Mouse (Mus musculus): ENCODE data around the gene B3gnt8. TPM values are rescaled to one million over a fixed set of nuclear protein-coding genes. Genes with fewer than 3 reads are reported as not detected.

B3gnt8 gene
- total RNA-seq, 1 experiment from 2014 or later: 33.4 TPM

DNA sequence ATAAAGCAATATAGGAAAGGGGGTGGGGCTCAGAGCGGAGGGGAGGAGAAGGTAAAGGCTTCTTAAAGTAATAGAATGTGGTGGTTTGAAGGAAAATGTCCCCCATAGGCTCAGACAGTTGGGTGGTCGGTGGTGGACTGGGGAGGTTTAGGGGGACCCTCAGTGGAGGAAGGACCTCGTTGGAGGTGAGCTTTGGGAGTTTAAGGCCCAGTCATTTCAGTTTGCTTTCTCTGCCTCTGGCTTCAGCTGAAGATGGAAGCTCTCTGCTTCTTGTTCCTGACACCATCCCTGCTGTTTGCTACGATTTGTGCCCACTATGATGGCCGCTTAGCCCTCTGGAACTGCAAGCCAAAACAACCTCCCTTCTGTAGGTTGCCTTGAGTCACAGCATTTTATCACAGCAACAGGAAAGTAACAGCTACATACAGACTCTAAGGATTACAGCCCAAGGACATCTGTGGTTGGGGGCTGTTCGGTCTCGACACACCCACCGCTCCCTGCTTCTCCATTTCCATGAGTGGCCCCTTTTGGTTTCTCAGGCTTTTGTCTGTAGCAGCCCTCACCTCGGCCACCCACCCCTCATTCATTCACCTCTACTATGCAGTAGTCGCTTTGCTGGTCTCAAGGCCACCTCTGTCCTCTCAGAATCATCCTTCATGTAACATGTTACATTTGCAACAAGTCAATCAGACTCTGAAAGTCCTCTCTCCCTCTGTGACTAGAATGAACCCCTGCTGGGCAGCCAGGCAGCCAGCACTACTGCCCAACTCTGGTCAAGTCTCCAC lies 8.9 kb upstream of the B3gnt8 start:
- no peak for ATAC-seq (ENCODE audit: extremely low read depth, insufficient number of reproducible peaks, low FRiP score, poor library complexity, severe bottlenecking)

DNA sequence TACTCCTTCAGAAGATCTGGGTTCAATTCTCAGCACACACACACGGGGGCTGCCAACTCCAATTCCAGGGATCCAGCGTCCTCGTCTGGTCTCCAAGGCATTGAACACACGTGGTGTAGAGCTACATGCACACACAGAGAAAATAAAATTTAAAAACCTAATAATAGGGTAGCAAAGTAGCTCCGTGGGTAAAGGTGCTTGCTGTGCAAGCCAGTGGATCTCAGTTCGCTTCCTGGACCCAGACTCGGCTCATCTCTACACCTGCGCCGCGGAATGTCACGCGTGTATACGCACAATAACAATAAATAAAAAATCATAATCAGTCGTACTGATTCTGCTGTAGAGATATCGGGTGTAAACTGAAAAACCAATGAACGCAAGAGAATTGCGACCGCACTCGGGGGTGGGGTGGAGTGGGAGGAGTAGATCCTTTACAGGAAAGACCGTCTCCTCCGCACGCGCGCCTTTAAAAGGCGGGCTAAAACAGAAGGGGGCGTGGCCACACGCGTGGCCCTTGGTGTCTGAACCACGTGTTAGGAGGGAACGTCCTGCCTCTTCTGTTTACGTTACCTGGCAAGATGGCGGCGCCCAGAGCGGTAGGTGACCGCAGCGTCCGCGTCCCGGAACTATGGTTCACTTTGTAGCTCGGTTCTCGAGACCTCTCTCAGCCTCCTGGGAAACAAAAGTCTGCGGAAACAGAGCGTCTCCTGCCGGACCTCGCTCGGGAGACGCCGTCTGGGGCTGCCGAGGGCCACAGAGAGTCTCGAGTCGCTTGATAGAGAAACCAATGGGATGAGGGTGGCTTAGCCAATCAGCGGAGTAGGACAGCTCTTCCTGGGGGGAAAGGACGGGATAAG lies 7.4 kb upstream of the B3gnt8 start, which contains the start of gene Dmac2:
TSS of gene Dmac2 (plus strand) at position 550 of the 857 bp plus-strand sequence.
- ATAC-seq (ENCODE audit: extremely low read depth, insufficient number of reproducible peaks, low FRiP score, poor library complexity, severe bottlenecking): peak; percentile 97

GRCm38 (mm10) chr7:25619722-25619991 lies 6.8 kb upstream of the B3gnt8 start:
- ATAC-seq (ENCODE audit: extremely low read depth, insufficient number of reproducible peaks, low FRiP score, poor library complexity, severe bottlenecking): no peak

- ATAC-seq (ENCODE audit: extremely low read depth, insufficient number of reproducible peaks, low FRiP score, poor library complexity, severe bottlenecking): no peak
Observed at GRCm38 (mm10) chr7:25620101-25620500, 6.4 kb upstream of the B3gnt8 start.

DNA sequence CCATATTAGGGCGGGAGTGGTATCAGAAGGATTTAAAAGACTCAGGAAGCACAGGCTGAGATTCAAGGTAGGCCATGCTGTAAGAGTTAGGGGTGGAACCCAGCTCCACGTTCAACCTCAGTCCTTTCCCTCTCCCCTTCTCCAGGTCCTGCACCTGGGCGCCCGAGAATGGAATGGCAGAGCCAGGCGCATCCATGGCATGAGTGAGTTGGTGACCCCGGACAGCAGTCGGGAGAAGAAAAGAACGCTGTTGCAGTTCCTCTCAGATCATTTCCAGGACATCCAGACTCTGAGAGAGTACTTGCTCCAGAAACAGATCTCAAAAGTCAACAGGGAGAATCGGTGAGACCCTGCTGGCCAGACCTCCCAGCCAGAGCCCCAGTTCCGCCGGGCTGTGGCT lies 5.7 kb upstream of the B3gnt8 start:
- ATAC-seq (ENCODE audit: extremely low read depth, insufficient number of reproducible peaks, low FRiP score, poor library complexity, severe bottlenecking): no peak

DNA sequence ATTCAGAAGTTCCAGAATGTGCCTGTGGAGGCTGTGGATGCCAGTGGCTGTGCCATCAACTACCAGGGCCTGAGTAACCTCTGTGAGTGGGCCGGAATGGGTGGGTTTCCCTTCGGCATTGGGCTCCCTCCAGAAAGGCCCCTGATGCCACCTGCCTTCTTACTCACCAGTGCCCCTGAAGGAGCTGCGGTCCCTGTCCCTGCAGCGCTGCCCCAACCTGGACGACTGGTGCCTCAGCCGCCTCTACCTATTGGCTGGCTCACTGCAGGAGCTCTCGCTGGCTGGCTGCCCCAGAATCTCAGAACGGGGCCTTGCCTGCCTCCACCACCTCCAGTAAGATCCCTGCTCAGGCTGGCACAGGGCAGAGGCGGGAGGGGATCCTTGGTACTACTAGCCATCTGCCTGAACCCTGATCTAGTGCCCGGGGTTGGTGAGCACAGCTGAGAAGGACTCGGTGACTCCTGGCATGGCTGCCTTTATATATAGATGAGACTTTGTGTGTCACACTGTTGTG lies 2.5 kb upstream of the B3gnt8 start:
- ATAC-seq (ENCODE audit: extremely low read depth, insufficient number of reproducible peaks, low FRiP score, poor library complexity, severe bottlenecking): no peak

DNA sequence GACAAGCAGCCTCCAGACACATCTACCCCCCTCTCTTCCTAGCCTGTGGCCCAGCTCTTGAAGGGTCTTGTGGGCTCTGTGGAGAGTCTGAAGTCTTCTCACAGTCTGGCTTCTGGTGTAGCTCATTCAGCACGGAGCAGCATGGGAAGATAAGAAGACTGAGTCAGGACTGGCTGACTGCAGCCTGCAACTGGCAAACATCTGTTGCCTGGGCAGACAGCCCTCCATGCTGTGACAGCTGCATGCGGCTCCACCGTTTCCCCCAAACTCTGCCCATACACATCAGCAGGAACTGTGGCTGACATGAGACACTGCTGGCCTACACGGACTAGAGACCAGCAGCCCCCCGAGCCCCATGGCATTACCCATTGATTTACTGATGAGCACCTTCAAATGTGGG lies 1.6 kb upstream of the B3gnt8 start:
- no peak for ATAC-seq (ENCODE audit: extremely low read depth, insufficient number of reproducible peaks, low FRiP score, poor library complexity, severe bottlenecking)

DNA sequence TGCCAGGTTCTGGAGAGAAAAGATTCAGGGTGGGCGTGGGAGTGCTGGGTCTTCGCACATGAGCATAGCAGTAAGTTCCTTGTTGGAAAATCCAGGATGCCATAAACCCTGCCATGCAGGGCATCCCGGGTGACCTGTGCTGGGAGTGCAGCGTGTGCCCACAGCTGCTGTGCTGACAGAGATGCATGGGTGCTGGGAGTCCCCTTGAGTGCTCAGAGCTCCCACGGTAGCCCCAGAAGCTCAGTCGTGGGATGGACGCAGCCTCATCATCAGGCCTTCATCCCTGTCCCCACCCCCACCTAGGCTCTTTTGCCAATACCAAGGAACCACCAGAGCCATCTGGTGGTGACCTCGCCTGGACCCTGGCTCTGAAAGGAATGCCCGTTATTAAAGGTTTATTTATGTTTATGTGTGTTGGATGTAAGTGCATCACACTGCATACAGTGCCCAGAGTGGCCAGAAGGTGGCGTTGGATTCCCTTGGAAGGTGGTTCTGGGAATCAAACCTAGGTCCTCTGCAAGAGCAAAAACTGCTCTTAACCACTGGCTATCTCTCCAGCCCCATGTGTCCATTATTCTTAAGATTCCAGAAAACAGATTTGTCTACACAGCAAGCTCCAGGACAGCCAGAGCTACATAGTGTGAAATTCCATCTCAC lies 732 bp upstream of the B3gnt8 start:
- peak; percentile 39; the same call in 1 of the 2 replicates for ATAC-seq (ENCODE audit: extremely low read depth, insufficient number of reproducible peaks, low FRiP score, poor library complexity, severe bottlenecking)

DNA sequence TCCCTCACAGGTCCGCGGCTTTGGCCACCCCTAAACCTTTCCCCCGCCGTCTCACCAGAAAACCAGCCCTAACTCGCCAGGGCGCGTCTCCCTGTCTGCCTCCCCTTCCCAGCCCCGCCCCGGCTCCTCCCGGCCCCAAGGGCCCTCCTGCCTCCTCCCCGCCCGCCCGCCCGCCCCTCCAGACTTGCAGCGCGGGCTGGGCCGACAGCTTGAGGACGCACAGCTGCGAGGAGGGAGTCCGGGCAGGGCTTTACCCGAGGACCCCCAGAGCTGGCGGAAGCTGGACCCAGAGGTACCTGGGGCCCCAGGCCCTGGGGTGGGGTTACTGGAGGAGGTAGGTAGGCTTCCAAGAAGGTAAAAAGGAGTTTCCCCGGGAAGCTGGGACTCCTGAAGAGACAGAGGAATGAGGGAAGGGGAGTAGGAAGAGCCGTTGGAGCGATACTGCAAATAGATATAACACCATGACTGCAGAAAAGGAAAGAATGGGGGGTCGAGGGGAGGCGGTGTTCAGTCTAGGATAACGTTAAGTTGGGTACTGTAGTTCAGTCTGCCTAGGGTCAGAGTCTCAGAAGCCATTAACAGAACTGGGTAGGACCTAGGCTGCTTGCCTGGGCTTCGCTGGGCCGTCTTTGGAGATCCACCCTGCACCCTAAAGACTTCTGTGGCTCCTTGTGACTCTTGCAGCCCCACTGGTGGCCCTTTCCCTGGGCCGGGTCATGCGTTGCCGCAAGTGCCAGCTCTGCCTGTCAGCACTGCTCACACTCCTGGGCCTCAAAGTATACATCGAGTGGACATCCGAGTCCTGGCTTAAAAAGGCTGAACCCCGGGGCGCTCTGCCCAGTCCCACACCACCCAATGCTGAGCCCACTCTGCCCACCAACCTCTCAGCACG lies 1.2 kb downstream of the B3gnt8 start:
- no peak for ATAC-seq (ENCODE audit: extremely low read depth, insufficient number of reproducible peaks, low FRiP score, poor library complexity, severe bottlenecking)

DNA sequence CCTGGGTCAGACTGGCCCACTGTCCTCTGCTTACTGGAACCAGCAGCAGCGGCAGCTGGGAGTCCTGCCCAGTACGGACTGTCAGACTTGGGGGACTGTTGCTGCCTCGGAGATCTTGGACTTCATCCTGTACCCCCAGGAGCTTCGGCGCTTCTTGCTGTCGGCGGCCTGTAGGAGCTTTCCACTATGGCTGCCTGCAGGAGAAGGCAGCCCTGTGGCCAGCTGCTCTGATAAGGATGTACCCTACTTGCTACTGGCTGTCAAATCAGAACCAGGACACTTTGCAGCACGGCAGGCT lies 1.8 kb downstream of the B3gnt8 start:
- ATAC-seq (ENCODE audit: extremely low read depth, insufficient number of reproducible peaks, low FRiP score, poor library complexity, severe bottlenecking): no peak

DNA sequence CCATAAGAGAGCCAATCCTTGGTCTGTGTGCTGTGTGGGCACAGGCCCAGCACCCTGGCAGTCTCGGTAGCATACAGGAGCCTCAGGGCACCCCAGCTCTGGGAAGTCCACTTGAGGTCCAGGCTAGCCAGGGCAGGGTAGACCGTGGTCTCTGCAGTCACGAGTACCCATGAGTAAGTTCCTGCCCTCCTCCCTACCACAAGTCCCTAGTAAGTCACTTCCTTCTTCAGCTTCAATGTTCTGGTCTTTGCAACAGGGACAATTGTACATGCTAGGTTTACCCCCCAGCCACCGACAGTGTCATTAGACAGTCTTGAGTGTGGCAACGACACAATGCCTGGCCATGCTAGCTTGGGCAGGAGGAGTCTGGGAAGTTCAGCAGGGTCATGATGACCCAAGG lies 6.2 kb downstream of the B3gnt8 start:
- ATAC-seq (ENCODE audit: extremely low read depth, insufficient number of reproducible peaks, low FRiP score, poor library complexity, severe bottlenecking): peak; percentile 27

DNA sequence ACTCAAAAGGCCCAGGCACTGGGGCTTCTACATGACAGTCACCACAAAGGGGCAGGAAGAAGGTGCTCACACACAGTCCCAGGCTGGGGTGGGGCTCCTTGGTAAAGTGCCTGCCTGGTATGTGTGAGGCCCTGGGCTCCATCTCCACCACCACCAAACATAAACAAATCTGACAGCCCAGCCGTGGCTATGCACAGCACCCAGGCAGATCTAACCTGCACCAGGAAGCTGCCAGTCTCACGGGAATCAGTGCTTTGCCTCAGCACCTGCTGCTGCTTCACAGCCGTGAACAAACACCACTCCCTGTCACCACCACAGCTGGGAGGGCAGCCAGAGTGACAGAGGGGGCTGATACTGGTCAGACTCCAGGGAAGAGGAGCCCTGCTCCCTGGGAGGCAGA lies 9.9 kb downstream of the B3gnt8 start:
- ATAC-seq (ENCODE audit: extremely low read depth, insufficient number of reproducible peaks, low FRiP score, poor library complexity, severe bottlenecking): peak; percentile 77

DNA sequence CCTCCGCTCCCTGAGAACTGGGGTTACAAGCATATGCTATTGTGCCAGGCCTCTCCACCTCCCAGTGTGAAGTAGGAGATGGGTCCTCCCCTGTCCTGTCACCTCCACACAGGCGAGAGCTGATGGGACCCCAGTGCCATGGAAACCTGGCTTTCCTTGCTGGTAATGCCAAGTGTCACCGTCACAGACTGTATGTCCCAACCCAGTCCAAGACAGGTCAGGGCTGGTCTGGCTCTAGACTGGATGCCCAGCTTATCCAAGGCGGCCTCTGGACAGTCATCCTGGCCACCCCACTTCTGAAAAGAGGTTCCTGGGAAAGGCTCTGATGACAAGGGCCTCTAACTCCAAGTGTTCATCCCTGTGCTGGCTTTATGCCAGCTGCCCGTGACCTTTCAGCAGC lies 10.6 kb downstream of the B3gnt8 start:
- no peak for ATAC-seq (ENCODE audit: extremely low read depth, insufficient number of reproducible peaks, low FRiP score, poor library complexity, severe bottlenecking)

- ATAC-seq (ENCODE audit: extremely low read depth, insufficient number of reproducible peaks, low FRiP score, poor library complexity, severe bottlenecking): no peak
Observed at GRCm38 (mm10) chr7:25639754-25640153, 13.3 kb downstream of the B3gnt8 start.

DNA sequence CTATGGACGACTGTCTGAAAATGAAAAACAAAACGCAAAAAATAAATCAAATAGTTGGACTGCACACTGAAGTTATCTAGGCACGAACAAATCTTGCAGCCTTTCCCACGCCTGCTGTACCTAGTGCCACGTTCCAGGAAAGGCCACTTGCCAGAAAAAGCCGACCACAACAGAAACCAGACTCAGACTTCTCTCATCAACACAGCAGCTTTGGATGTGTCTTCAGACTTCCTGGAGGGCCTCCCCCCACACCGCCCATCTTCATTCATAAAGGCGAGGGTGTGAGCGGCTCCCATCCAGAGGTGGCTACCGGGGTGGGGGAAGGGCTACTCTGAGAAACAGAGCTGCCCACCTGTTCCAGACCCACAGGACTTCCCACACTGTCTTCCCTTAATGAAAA lies 17.7 kb downstream of the B3gnt8 start:
- no peak for ATAC-seq (ENCODE audit: extremely low read depth, insufficient number of reproducible peaks, low FRiP score, poor library complexity, severe bottlenecking)

DNA sequence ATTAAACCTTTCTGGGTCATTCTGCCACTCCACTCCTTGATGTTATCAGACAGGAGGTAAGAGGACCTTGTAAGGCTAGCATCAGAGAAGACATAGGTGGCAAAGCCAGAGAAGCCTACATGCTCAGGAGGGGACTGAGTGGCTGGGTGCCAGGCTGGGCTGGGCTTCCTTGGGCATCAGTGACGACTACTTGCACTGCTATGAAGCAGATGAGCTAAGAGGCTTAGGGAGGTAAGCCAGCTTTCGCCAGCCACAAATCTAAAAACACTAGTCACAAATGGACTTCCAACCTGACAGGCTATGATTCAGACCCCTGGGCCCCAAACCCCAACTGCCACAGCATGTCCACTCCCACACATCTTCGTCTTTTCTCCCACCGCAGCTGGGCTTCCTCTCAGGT lies 18.2 kb downstream of the B3gnt8 start:
- ATAC-seq (ENCODE audit: extremely low read depth, insufficient number of reproducible peaks, low FRiP score, poor library complexity, severe bottlenecking): no peak

- ATAC-seq (ENCODE audit: extremely low read depth, insufficient number of reproducible peaks, low FRiP score, poor library complexity, severe bottlenecking): no peak
Observed at GRCm38 (mm10) chr7:25645074-25645473, 18.6 kb downstream of the B3gnt8 start.

DNA sequence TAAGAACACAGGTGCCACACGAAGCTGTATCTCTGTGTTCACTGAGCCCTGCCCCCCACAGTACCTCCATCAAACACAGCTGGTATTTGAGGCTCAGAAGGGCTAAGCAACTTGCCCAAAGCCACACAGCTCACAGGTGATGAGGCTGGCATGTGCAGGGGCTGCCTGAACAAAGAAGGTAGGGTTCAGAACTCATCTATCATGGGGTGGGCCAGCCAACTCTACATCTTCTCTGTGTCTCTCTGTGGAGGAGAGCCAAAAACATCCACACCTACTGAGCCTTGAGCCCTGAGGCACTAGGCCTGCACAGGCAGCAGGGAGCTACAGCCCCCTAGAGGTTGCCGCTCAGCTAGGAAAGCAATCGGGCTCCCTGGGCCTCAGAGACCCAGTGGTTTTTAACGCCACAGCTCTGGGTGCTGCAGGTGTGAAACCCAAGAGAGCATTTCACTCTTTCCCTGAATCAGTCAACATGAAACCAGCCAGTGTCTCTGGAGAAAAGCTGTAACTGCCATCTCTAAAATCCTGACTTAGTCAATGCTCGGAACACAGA lies 21.2 kb downstream of the B3gnt8 start:
- peak; percentile 58 for ATAC-seq (ENCODE audit: extremely low read depth, insufficient number of reproducible peaks, low FRiP score, poor library complexity, severe bottlenecking)

DNA sequence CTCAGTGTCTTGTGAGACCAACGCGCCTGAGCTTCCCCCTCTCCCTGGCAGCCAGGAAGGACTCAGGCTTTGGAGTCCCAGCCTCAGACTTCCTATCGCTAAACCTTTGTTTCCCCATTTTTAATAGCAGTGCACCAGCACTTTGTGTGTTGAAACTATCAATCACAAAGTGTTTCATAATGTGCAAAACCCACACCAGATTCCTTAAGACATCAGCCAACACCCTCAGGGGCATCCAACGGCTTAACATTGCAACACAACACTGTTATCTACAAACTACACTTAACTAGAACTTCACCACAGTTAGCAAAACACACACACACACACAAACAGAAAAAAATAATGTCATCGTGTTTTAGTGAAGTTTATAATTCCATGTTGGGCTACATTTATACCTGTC lies 23.4 kb downstream of the B3gnt8 start:
- no peak for ATAC-seq (ENCODE audit: extremely low read depth, insufficient number of reproducible peaks, low FRiP score, poor library complexity, severe bottlenecking)

Data from neutrophil, adult 5-6 weeks (primary cell).